Mouse (Mus musculus) megakaryocyte, embryonic 14.5 days (primary cell): ENCODE data around the gene Kdelc2.

Source experiments
- FLI1 ChIP-seq: IDR thresholded peaks from 2 replicates; pipeline ENCODE4 v1.6.1; 2012; ENCODE audit warnings: low read length, inconsistent platforms, mixed read lengths
- GATA1 ChIP-seq: IDR thresholded peaks from 3 replicates; pipeline ENCODE4 v1.6.1; 2012; ENCODE audit warnings: mixed read lengths, low read length, inconsistent platforms, borderline replicate concordance

- TF ChIP-seq FLI1 (no peak), GATA1 (no peak)
Observed at GRCm38 (mm10) chr9:53377597-53377996, 6.2 kb upstream of the Kdelc2 start.
